Mouse (Mus musculus) forebrain, embryonic 11.5 days (tissue): ENCODE measurements around the gene Chrna9. TPM values are rescaled to one million over a fixed set of nuclear protein-coding genes. Genes with fewer than 3 reads are reported as not detected.

Experiments used
- ATAC-seq: fragments of 200-750 bp; cut with Nextera tagmentation; replicated peaks from 2 replicates; pipeline ENCODE4 v1.8.0; 2017; ENCODE audit warnings: moderate TSS enrichment; ENCODE audit not compliant: low FRiP score
- DNase-seq: peaks from one replicate; pipeline ENCODE4 v3.0.0-alpha.2; 2017; ENCODE audit warnings: low spot score
- H3K27ac ChIP-seq: fragments of 300-500 bp; sonication (generic); 2 replicates; pipeline ENCODE4 v1.5.1; 2014; ENCODE audit warnings: low read depth, low read length
- H3K27me3 ChIP-seq: fragments of 300-500 bp; sonication (generic); 2 replicates; pipeline ENCODE4 v1.6.1; 2014; ENCODE audit warnings: mild to moderate bottlenecking, low read length, mixed read lengths; ENCODE audit not compliant: control insufficient read depth, insufficient read depth
- H3K36me3 ChIP-seq: fragments of 300-500 bp; sonication (generic); 2 replicates; pipeline ENCODE4 v1.6.1; 2014; ENCODE audit warnings: mild to moderate bottlenecking, low read length, moderate library complexity, mixed read lengths; ENCODE audit not compliant: control insufficient read depth, insufficient read depth
- H3K4me1 ChIP-seq: fragments of 300-500 bp; sonication (generic); replicated peaks from 2 replicates; pipeline ENCODE4 v1.6.1; 2014; ENCODE audit warnings: low read length, mixed read lengths; ENCODE audit not compliant: control insufficient read depth, insufficient read depth
- H3K4me2 ChIP-seq: fragments of 300-500 bp; sonication (generic); 2 replicates; pipeline ENCODE4 v1.6.1; 2014; ENCODE audit warnings: low read depth, mild to moderate bottlenecking, low read length, moderate library complexity, mixed read lengths; ENCODE audit not compliant: severe bottlenecking
- H3K4me3 ChIP-seq: fragments of 300-500 bp; sonication (generic); 2 replicates; pipeline ENCODE4 v1.5.1; 2014; ENCODE audit warnings: low read depth, low read length
- H3K9ac ChIP-seq: fragments of 300-500 bp; sonication (generic); 2 replicates; pipeline ENCODE4 v1.6.1; 2014; ENCODE audit warnings: low read length
- H3K9me3 ChIP-seq: fragments of 300-500 bp; sonication (generic); 2 replicates; pipeline ENCODE4 v1.6.1; 2016; ENCODE audit warnings: low read length, mixed read lengths; ENCODE audit not compliant: control insufficient read depth
- WGBS: fragments of 180-500 bp; shearing (Covaris S2); extraction: QIAGEN DNeasy Blood & Tissue Kit; methylation state at CpG from one replicate; pipeline ENCODE4 v1.1.7; 2014; 5-methylcytosine and 5-hydroxymethylcytosine counted together
- polyA plus RNA-seq: library from polyadenylated mRNA; unstranded; fragments of >200 nt; fragmentation: Nextera tagmentation; extraction: Ambion mirVana; gene quantifications from 2 replicates; pipeline ENCODE4 v1.2.1, GENCODE M21; 2014

The Chrna9 gene
- polyA plus RNA-seq, 1 experiment from 2014 or later: not detected

DNA sequence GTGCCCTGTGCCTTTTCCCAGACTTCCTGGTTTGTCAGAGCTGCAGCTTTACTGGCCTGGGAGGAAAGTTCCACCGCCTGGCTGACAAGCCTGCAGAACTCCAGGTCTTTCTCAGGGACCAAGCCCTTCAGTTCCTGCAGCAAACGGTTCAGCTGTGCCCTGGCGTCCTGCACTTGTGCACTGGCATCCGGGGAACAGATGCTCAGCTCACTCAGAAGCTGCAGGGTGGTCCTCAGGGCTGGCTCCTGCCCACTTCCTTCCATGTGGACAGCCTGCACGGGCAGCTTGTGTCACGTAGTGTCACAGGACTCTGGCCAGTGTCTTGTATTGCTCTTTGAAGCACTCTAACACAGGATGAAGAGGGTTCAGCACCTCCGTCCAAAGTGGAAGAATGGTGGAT, 23.0 kb upstream of the Chrna9 start:
- Histone ChIP-seq H3K27ac (no peak overlapping the region), H3K36me3 (no peaks in the 10 kb centered on the region), H3K9ac (no peak overlapping the region), H3K4me2 (no peak overlapping the region), H3K9me3 (no peaks in the 10 kb centered on the region), H3K4me1 (no peaks in the 10 kb centered on the region), H3K27me3 (no peaks in the 10 kb centered on the region), H3K4me3 (no peak overlapping the region)
- no peak for DNase-seq
- 87% methylated on average over 7 of the region's 7 CpGs for WGBS
- ATAC-seq: no peak

- ATAC-seq: no peak
- H3K36me3 ChIP-seq: no peaks in the 10 kb centered on the region
- no peaks in the 10 kb centered on the region for H3K27me3 ChIP-seq
- no peaks in the 10 kb centered on the region for H3K9me3 ChIP-seq
- H3K27ac ChIP-seq: no peak overlapping the region
- 85% methylated on average over 5 of the region's 5 CpGs for WGBS
- no peak overlapping the region for H3K4me3 ChIP-seq
- DNase-seq: no peak
- no peaks in the 10 kb centered on the region for H3K4me1 ChIP-seq
- H3K9ac ChIP-seq: no peak overlapping the region
- H3K4me2 ChIP-seq: no peak overlapping the region
Measured at GRCm38 (mm10) chr5:65912201-65912600, 22.5 kb upstream of the Chrna9 start.

- Histone ChIP-seq H3K27ac (no peak overlapping the region), H3K4me1 (no peaks in the 10 kb centered on the region), H3K36me3 (no peaks in the 10 kb centered on the region), H3K27me3 (no peaks in the 10 kb centered on the region), H3K4me3 (no peak overlapping the region), H3K9me3 (no peaks in the 10 kb centered on the region), H3K9ac (no peak overlapping the region), H3K4me2 (no peak overlapping the region)
- WGBS: 92% methylated on average over 9 of the region's 9 CpGs
- ATAC-seq: no peak
- no peak for DNase-seq
Measured at GRCm38 (mm10) chr5:65913126-65913525, 21.6 kb upstream of the Chrna9 start.

DNA sequence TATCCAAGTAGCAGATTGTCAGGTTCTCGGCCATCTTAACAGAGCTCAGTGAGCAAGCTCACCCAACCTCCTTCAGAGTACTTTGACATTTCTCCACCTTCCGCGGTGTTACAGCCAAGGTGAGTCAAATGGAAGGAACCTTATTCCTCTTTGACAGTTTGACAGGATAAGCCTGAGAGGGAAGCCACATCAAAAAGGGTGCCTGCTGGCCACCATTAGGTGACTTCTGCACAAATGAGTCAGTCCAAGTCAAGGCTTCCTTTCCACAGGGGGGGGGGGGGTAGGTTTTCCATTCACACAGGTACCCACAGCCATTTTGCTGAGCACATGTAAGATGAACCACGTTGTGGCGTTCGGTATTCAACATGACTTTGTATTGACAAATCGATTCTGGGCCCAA, 20.4 kb upstream of the Chrna9 start:
- Histone ChIP-seq H3K27me3 (no peaks in the 10 kb centered on the region), H3K4me1 (no peaks in the 10 kb centered on the region; the same call in 1 of the 2 replicates), H3K9ac (no peak overlapping the region), H3K4me2 (no peak overlapping the region), H3K27ac (no peak overlapping the region), H3K9me3 (no peaks in the 10 kb centered on the region), H3K36me3 (no peaks in the 10 kb centered on the region), H3K4me3 (no peak overlapping the region)
- WGBS: 93% methylated on average over 7 of the region's 7 CpGs
- no peak for ATAC-seq
- DNase-seq: no peak

DNA sequence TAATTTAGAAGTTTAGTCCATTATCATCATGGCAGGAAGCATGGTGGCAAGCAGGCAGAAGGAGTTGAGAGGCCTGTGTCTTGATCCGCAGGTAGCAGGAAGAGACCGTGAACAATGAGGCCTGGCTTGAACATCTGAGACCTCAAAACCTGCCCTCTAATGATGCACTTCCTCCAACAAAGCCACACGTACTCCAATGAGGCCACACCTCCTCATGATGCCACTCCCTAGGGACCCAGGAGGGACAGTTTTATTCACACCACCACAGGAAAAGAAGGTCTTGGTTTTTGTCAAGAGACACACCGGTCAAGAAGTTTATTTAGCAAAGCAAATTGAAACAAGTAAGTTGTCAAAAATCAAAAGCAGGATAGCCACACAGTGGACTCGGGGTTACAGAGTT, 17.8 kb upstream of the Chrna9 start:
- 88% methylated on average over 5 of the region's 5 CpGs for WGBS
- Histone ChIP-seq H3K36me3 (no peaks in the 10 kb centered on the region), H3K4me2 (no peak overlapping the region), H3K4me3 (no peak overlapping the region), H3K27me3 (no peaks in the 10 kb centered on the region), H3K9ac (no peak overlapping the region), H3K4me1 (no peaks in the 10 kb centered on the region; the same call in 1 of the 2 replicates), H3K27ac (no peak overlapping the region), H3K9me3 (no peaks in the 10 kb centered on the region)
- DNase-seq (no peak), ATAC-seq (no peak)

GRCm38 (mm10) chr5:65918601-65919000, 16.1 kb upstream of the Chrna9 start:
- H3K27me3 ChIP-seq: no peaks in the 10 kb centered on the region
- H3K4me3 ChIP-seq: no peak overlapping the region
- no peak overlapping the region for H3K4me2 ChIP-seq
- no peaks in the 10 kb centered on the region; the same call in 1 of the 2 replicates for H3K4me1 ChIP-seq
- no peak overlapping the region; the same call in 1 of the 2 replicates for H3K27ac ChIP-seq
- DNase-seq (no peak), ATAC-seq (no peak)
- H3K36me3 ChIP-seq: no peaks in the 10 kb centered on the region
- WGBS: 81% methylated on average over 3 of the region's 3 CpGs
- no peaks in the 10 kb centered on the region for H3K9me3 ChIP-seq
- H3K9ac ChIP-seq: no peak overlapping the region

DNA sequence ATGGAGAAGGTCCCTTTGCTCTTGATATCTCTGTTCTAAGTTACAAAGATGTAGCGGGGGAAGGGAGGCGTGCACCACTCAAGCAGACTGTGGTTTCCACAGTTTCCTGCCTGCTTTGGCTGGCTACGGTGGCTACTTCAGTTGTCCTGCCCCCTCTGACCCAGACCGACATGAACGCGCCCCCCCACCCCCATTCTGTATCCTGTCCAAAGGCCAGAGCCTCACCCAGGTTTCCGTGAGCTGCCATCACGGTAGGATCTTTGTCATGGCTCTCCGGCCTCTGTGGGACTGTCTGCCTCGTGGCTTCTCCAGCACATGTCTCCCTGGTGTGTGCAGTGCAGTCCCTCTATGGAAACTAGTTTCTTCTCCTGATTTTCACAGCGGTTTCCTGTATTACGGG, 15.4 kb upstream of the Chrna9 start:
- ATAC-seq (no peak), DNase-seq (peak; percentile 54)
- H3K9me3 ChIP-seq: no peaks in the 10 kb centered on the region
- H3K9ac ChIP-seq: no peak overlapping the region
- no peak overlapping the region for H3K4me3 ChIP-seq
- no peaks in the 10 kb centered on the region for H3K36me3 ChIP-seq
- H3K27ac ChIP-seq: no peak overlapping the region
- H3K27me3 ChIP-seq: no peaks in the 10 kb centered on the region
- H3K4me2 ChIP-seq: no peak overlapping the region
- WGBS: 87% methylated on average over 12 of the region's 12 CpGs
- no peaks in the 10 kb centered on the region; the same call in 1 of the 2 replicates for H3K4me1 ChIP-seq

GRCm38 (mm10) chr5:65919904-65920303, 14.8 kb upstream of the Chrna9 start:
- DNase-seq (no peak), ATAC-seq (no peak)
- no peaks in the 10 kb centered on the region for H3K36me3 ChIP-seq

GRCm38 (mm10) chr5:65920701-65921426, 13.9 kb upstream of the Chrna9 start:
- Histone ChIP-seq H3K36me3 (no peaks in the 10 kb centered on the region), H3K9ac (no peak overlapping the region), H3K4me1 (no peaks in the 10 kb centered on the region; the same call in 1 of the 2 replicates), H3K27me3 (no peaks in the 10 kb centered on the region), H3K27ac (no peak overlapping the region), H3K9me3 (no peaks in the 10 kb centered on the region), H3K4me3 (no peak overlapping the region), H3K4me2 (no peak overlapping the region)
- no peak for ATAC-seq
- WGBS: 85% methylated on average over 12 of the region's 12 CpGs
- no peak for DNase-seq

More at GRCm38 (mm10) chr5:65919904-65920303, 14.8 kb upstream of the Chrna9 start:
- 96% methylated on average over 3 of the region's 3 CpGs for WGBS
- Histone ChIP-seq H3K9me3 (no peaks in the 10 kb centered on the region), H3K4me1 (no peaks in the 10 kb centered on the region; the same call in 1 of the 2 replicates), H3K27ac (no peak overlapping the region), H3K4me2 (no peak overlapping the region), H3K4me3 (no peak overlapping the region), H3K27me3 (no peaks in the 10 kb centered on the region), H3K9ac (no peak overlapping the region)
